Mouse (Mus musculus) C2C12 (cell line): ENCODE data around the gene Sycn. TPM values are rescaled to one million over a fixed set of nuclear protein-coding genes. Genes with fewer than 3 reads are reported as not detected.
"Not testable (repeated sequence)": the region's sequence is repeated elsewhere in the genome, so short reads cannot be mapped to it uniquely, and the experiment has no call there.

Source experiments
- H3K27me3 ChIP-seq: one replicate; pipeline ENCODE4 v1.6.1; 2011; ENCODE audit not compliant: control insufficient read depth, insufficient read depth, insufficient read length
- H3K36me3 ChIP-seq: one replicate; pipeline ENCODE4 v1.6.1; 2011; ENCODE audit not compliant: control insufficient read depth, insufficient read depth
- H3K4me3 ChIP-seq: one replicate; pipeline ENCODE4 v1.5.1; 2011; ENCODE audit warnings: mild to moderate bottlenecking, control low read depth; ENCODE audit not compliant: poor library complexity, insufficient read depth, severe bottlenecking
- H3K79me2 ChIP-seq: one replicate; pipeline ENCODE4 v1.6.1; 2011; ENCODE audit not compliant: control insufficient read depth, insufficient read depth
- H3K79me3 ChIP-seq: one replicate; pipeline ENCODE4 v1.6.1; 2011; ENCODE audit warnings: low read depth, control low read depth
- H3ac ChIP-seq: one replicate; pipeline ENCODE3; 2011; ENCODE audit warnings: low read depth; ENCODE audit not compliant: control insufficient read depth, insufficient read length
- CEBPB ChIP-seq: IDR thresholded peaks from one replicate; pipeline ENCODE4 v1.6.1; 2011; ENCODE audit warnings: low read depth, mild to moderate bottlenecking, control low read depth, moderate library complexity
- CTCF ChIP-seq: IDR thresholded peaks from one replicate; pipeline ENCODE4 v1.5.1; 2011; ENCODE audit not compliant: control insufficient read depth, insufficient read depth, insufficient read length
- FOSL1 ChIP-seq: IDR thresholded peaks from one replicate; pipeline ENCODE4 v1.8.0; 2011; ENCODE audit warnings: mild to moderate bottlenecking, low read length; ENCODE audit not compliant: poor library complexity, insufficient read depth, severe bottlenecking
- MAX ChIP-seq: IDR thresholded peaks from one replicate; pipeline ENCODE4 v1.6.1; 2011; ENCODE audit warnings: mild to moderate bottlenecking, control low read depth
- MYOD1 ChIP-seq: IDR thresholded peaks from one replicate; pipeline ENCODE4 v1.6.1; 2011; ENCODE audit warnings: low read depth; ENCODE audit not compliant: control insufficient read depth, insufficient read length
- MYOG ChIP-seq: IDR thresholded peaks from one replicate; pipeline ENCODE4 v1.6.1; 2011; ENCODE audit not compliant: control insufficient read depth, insufficient read length; ENCODE audit errors: extremely low read depth
- USF1 ChIP-seq: IDR thresholded peaks from one replicate; pipeline ENCODE4 v1.6.1; 2011; ENCODE audit warnings: low read depth, mild to moderate bottlenecking, control low read depth, moderate library complexity
- polyA plus RNA-seq: library from polyadenylated mRNA; unstranded; fragments of >200 nt; fragmentation: generic; extraction: Trizol; gene quantifications from one replicate; pipeline ENCODE4 v1.2.1, GENCODE M21; 2012; ENCODE audit warnings: missing spikeins

Gene Sycn
- polyA plus RNA-seq, 1 experiment: not detected

DNA sequence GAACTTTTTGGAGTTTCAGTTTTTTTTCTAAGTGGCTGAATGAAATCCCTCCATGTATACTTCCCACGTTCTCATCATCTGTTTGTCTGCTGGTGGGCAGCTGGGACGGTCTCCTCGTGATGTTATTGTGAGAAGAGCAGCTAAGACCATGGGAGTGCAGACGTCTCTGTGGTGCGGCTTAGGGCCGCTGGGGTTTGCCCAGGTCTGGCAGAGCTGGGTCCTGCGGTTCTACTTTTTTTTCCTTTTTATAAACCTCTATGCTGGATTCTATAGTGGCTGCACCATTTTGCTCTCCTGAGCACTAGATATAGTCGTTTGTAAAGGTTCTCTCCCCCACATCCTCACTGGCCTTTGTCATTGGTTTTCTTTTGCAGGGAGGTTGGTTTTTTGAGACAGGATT lies 29.2 kb upstream of the Sycn start:
- TF ChIP-seq CEBPB: no peak
- no peak for TF ChIP-seq MYOG
- TF ChIP-seq CTCF: no peak
- no peak for TF ChIP-seq MYOD1
- TF ChIP-seq USF1: no peak
- TF ChIP-seq MAX: no peak
- TF ChIP-seq FOSL1: no peak
- H3K27me3 ChIP-seq: peaks cover 20% of the 10 kb centered on the region

DNA sequence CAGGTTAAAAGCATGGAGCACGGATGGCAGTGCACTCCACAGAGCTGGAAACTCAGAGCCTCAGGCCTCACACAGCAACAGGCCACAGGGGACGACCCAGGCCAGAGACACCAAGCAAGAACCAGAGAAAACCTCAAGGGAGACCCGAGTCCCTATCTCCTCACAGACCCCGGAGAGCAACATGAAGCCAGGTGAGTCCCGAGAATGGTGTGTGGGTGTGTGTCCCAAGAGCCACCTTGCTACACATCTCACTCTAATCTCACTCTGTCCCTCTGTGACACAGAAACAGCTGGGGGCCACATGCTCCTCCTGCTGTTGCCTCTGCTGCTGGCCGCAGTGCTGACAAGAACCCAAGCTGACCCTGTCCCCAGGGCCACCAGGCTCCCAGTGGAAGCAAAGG lies 18.1 kb upstream of the Sycn start, which contains the start of gene Ifnl3:
TSS of gene Ifnl3 (plus strand) at position 301 of the 400 bp plus-strand sequence.
- H3K79me2 ChIP-seq, H3ac ChIP-seq, H3K79me3 ChIP-seq, H3K4me3 ChIP-seq, H3K27me3 ChIP-seq, H3K36me3 ChIP-seq: not testable (repeated sequence)

More for the DNA sequence above, 29.2 kb upstream of the Sycn start:
- Histone ChIP-seq H3ac (no peak overlapping the region), H3K4me3 (no peak overlapping the region), H3K79me2 (no peaks in the 10 kb centered on the region), H3K36me3 (no peaks in the 10 kb centered on the region), H3K79me3 (no peaks in the 10 kb centered on the region)

- peak; percentile 66 for TF ChIP-seq CTCF
- TF ChIP-seq MYOD1: no peak
- Histone ChIP-seq H3K79me3 (no peaks in the 10 kb centered on the region), H3K27me3 (peaks cover 10% of the 10 kb centered on the region), H3K79me2 (no peaks in the 10 kb centered on the region), H3K4me3 (no peak overlapping the region), H3K36me3 (no peaks in the 10 kb centered on the region), H3ac (no peak overlapping the region)
Observed at GRCm38 (mm10) chr7:28527922-28528719, 12.6 kb upstream of the Sycn start.

DNA sequence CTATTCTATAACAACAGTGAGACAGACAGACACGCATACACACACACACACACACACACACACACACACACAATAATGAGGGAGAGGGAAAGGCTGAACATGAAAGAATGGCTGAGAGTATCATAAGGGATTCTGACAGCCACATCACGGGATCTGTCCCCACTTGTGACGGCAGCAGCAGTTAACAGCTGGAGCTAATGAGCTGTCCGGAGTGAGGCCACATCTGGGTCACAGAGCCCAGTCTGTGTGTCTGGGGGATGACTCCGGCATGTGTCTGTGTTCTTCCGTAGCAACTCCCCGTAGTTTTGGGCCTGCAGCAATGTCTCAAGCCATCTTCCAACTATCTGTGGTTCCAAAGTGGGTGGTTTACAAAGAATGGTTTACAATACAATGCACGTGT lies 8.7 kb upstream of the Sycn start:
- TF ChIP-seq MYOG (no peak), USF1 (no peak), MAX (no peak), FOSL1 (no peak)
- no peaks in the 10 kb centered on the region for H3K36me3 ChIP-seq
- no peaks in the 10 kb centered on the region for H3K79me3 ChIP-seq

DNA sequence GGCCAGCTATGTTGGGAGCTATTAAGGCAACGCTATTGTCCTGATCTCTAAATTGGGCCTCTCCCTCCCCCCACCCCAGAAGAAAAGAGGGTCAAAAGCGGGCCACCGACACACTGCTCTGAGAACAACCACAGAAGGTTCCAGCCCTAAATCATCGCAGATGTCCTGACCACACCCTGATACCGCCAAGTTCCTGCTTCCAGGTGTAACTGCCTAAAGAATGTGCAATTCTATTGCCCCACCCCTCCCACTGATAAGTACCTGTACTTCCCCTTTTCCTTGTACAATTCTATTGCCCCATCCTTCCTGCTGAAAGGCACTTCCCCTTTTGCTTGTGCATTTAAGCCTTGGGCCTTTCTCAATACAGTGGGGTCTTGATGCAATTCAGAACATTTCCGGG lies 1.8 kb upstream of the Sycn start:
- not testable (repeated sequence) for H3K79me3 ChIP-seq, H3K4me3 ChIP-seq, H3K27me3 ChIP-seq, H3K79me2 ChIP-seq, H3K36me3 ChIP-seq, H3ac ChIP-seq

More for the DNA sequence above, 8.7 kb upstream of the Sycn start:
- Histone ChIP-seq H3K79me2 (no peaks in the 10 kb centered on the region), H3K27me3 (peaks cover 14% of the 10 kb centered on the region), H3ac (no peak overlapping the region), H3K4me3 (no peak overlapping the region)

GRCm38 (mm10) chr7:28544051-28544601 lies 3.4 kb downstream of the Sycn start:
- H3K27me3 ChIP-seq: peaks cover 37% of the 10 kb centered on the region
- no peaks in the 10 kb centered on the region for H3K36me3 ChIP-seq
- H3K79me2 ChIP-seq: no peaks in the 10 kb centered on the region
- TF ChIP-seq MYOG: no peak
- no peak for TF ChIP-seq USF1
- no peak for TF ChIP-seq MYOD1
- TF ChIP-seq MAX: no peak
- no peak for TF ChIP-seq FOSL1
- no peak for TF ChIP-seq CTCF
- no peak for TF ChIP-seq CEBPB
- no peak overlapping the region for H3ac ChIP-seq
- H3K4me3 ChIP-seq: no peak overlapping the region
- H3K79me3 ChIP-seq: no peaks in the 10 kb centered on the region
